Mouse (Mus musculus) kidney, embryonic 14.5 days (tissue): ENCODE measurements at regions not wholly inside any gene's neighbourhood (a gene's known extent, or its start where the extent isn't known, plus 50 kb on each side); places are given as distances from the start of the nearest gene placed in this dataset.

Experiments used
- ATAC-seq: fragments of 200-750 bp; cut with Nextera tagmentation; 2 replicates; pipeline ENCODE4 v1.8.0; 2017; ENCODE audit warnings: moderate number of reproducible peaks, mild to moderate bottlenecking, moderate TSS enrichment, moderate library complexity; ENCODE audit not compliant: low FRiP score, low TSS enrichment
- H3K27ac ChIP-seq: fragments of 300-500 bp; sonication (generic); 2 replicates; pipeline ENCODE4 v1.5.1; 2014; ENCODE audit warnings: low read depth, mild to moderate bottlenecking, low read length, moderate library complexity, mixed read lengths
- H3K27me3 ChIP-seq: fragments of 300-500 bp; sonication (generic); 2 replicates; pipeline ENCODE4 v1.6.1; 2014; ENCODE audit warnings: mild to moderate bottlenecking, low read length; ENCODE audit not compliant: control insufficient read depth, insufficient read depth
- H3K36me3 ChIP-seq: fragments of 300-500 bp; sonication (generic); 2 replicates; pipeline ENCODE4 v1.6.1; 2014; ENCODE audit warnings: low read length, mixed read lengths; ENCODE audit not compliant: control insufficient read depth, insufficient read depth
- H3K4me1 ChIP-seq: fragments of 300-500 bp; sonication (generic); 2 replicates; pipeline ENCODE4 v1.6.1; 2014; ENCODE audit warnings: low read length, mixed read lengths; ENCODE audit not compliant: control insufficient read depth, insufficient read depth
- H3K4me2 ChIP-seq: fragments of 300-500 bp; sonication (generic); replicated peaks from 2 replicates; pipeline ENCODE4 v1.6.1; 2014; ENCODE audit warnings: low read depth, mild to moderate bottlenecking, low read length
- H3K4me3 ChIP-seq: fragments of 300-500 bp; sonication (generic); 2 replicates; pipeline ENCODE4 v1.5.1; 2014; ENCODE audit warnings: mild to moderate bottlenecking, low read length
- H3K9ac ChIP-seq: fragments of 300-500 bp; sonication (generic); 2 replicates; pipeline ENCODE4 v1.6.1; 2014; ENCODE audit warnings: low read depth, mild to moderate bottlenecking, low read length, moderate library complexity
- H3K9me3 ChIP-seq: fragments of 300-500 bp; sonication (generic); 2 replicates; pipeline ENCODE4 v1.6.1; 2016; ENCODE audit warnings: low read length; ENCODE audit not compliant: control insufficient read depth
- whole genome bisulfite sequencing: fragments of 180-500 bp; shearing (Covaris S2); extraction: QIAGEN DNeasy Blood & Tissue Kit; methylation state at CpG from one replicate; pipeline ENCODE4 v1.1.7; 2014; 5-methylcytosine and 5-hydroxymethylcytosine counted together

- H3K27ac ChIP-seq = no peak overlapping the region
- no peaks in the 10 kb centered on the region for H3K9me3 ChIP-seq
- H3K36me3 ChIP-seq = no peaks in the 10 kb centered on the region
- no peak overlapping the region for H3K4me3 ChIP-seq
- H3K27me3 ChIP-seq = no peaks in the 10 kb centered on the region
- H3K4me2 ChIP-seq = no peak overlapping the region
- no peak for ATAC-seq
- H3K4me1 ChIP-seq = no peaks in the 10 kb centered on the region
- H3K9ac ChIP-seq = no peak overlapping the region
Observed at GRCm38 (mm10) chr10:45957686-45958085, 380.1 kb downstream of the Hace1 start.

- no peak; the same call in 1 of the 2 replicates for ATAC-seq
- 39% methylated on average over 1 of the region's 1 CpGs for WGBS
- no peak overlapping the region for H3K4me3 ChIP-seq
Observed at GRCm38 (mm10) chr10:45972240-45972639, 394.6 kb downstream of the Hace1 start.

GRCm38 (mm10) chr10:45982731-45983274 lies 405.2 kb downstream of the Hace1 start:
- ATAC-seq = no peak
- no peaks in the 10 kb centered on the region for H3K9me3 ChIP-seq
- no peak overlapping the region for H3K4me2 ChIP-seq
- H3K36me3 ChIP-seq = no peaks in the 10 kb centered on the region
- no peak overlapping the region for H3K9ac ChIP-seq
- no peaks in the 10 kb centered on the region for H3K27me3 ChIP-seq
- 59% methylated on average over 4 of the region's 4 CpGs for WGBS
- no peak overlapping the region for H3K4me3 ChIP-seq
- no peak overlapping the region for H3K27ac ChIP-seq
- no peaks in the 10 kb centered on the region for H3K4me1 ChIP-seq

More at GRCm38 (mm10) chr10:45972240-45972639, 394.6 kb downstream of the Hace1 start:
- Histone ChIP-seq H3K4me1 (no peaks in the 10 kb centered on the region), H3K4me2 (no peak overlapping the region), H3K9me3 (no peaks in the 10 kb centered on the region), H3K27me3 (no peaks in the 10 kb centered on the region), H3K9ac (no peak overlapping the region), H3K27ac (no peak overlapping the region), H3K36me3 (no peaks in the 10 kb centered on the region)

DNA sequence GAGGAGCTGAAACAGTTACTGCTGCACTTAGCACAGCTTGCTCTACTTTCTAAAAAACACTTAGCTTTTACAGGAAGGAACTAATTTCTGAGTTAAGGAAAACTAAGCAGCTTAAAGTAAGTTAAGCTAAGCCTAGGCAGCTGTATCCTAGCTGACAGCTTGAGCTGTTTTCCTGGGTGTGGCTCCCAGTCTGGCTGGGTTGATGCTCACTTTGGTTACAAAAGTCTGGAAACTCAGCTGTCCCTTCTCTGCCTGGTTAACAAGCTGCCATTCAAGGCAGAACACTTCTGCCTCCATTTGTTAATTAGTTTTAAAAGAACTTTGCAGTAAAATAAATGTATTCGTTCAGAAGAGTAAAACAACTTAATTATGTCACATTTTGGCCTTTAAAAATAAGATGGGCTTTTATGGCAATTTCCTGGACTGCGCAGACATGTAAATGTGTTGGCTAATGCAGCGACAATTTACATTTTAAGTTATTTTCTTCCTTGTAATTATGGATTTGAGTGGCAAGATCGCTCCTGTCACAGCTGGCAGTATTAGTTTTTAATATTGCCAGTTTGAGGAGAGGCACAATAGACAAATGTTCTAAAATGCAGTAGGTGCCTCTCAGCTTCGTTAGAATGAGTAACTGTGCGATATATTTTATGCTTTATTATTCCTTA lies 406.2 kb downstream of the Hace1 start:
- no peak overlapping the region for H3K27ac ChIP-seq
- no peaks in the 10 kb centered on the region for H3K4me1 ChIP-seq
- no peak overlapping the region for H3K4me3 ChIP-seq
- H3K36me3 ChIP-seq = no peaks in the 10 kb centered on the region
- H3K9ac ChIP-seq = no peak overlapping the region
- no peaks in the 10 kb centered on the region for H3K9me3 ChIP-seq
- no peak for ATAC-seq
- 89% methylated on average over 6 of the region's 6 CpGs for WGBS
- no peak overlapping the region for H3K4me2 ChIP-seq
- H3K27me3 ChIP-seq = no peaks in the 10 kb centered on the region

DNA sequence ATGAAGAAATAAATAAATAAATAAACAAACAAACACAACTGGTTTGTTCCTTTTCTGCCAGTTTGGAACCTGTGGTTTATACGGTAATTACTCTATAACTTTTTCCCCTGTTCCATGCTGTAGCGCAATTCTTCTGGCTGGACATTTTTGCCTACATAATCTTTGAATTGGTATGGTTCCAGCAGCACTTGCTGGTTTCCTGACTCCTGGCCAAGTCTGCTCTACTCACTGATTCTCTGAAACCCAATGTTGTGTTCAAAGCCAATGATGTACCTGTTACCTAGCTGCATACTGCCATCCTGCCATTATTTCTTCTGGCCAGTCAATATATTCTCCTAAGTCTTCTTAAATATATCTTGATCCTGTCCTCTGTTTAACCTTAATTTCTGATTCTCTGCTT lies 408.7 kb downstream of the Hace1 start:
- no peak overlapping the region for H3K4me3 ChIP-seq
- H3K36me3 ChIP-seq = no peaks in the 10 kb centered on the region
- no peaks in the 10 kb centered on the region for H3K9me3 ChIP-seq
- H3K27ac ChIP-seq = no peak overlapping the region
- ATAC-seq = no peak
- no peak overlapping the region for H3K4me2 ChIP-seq
- 96% methylated on average over 2 of the region's 2 CpGs for WGBS
- no peaks in the 10 kb centered on the region for H3K27me3 ChIP-seq
- no peaks in the 10 kb centered on the region for H3K4me1 ChIP-seq
- no peak overlapping the region for H3K9ac ChIP-seq

- Histone ChIP-seq H3K4me2 (no peak overlapping the region), H3K4me1 (no peaks in the 10 kb centered on the region), H3K36me3 (no peaks in the 10 kb centered on the region), H3K27me3 (no peaks in the 10 kb centered on the region), H3K9me3 (no peaks in the 10 kb centered on the region), H3K4me3 (no peak overlapping the region), H3K9ac (no peak overlapping the region), H3K27ac (no peak overlapping the region)
- no peak for ATAC-seq
- WGBS = 63% methylated on average over 2 of the region's 2 CpGs
Observed at GRCm38 (mm10) chr10:46006319-46006718, 428.7 kb downstream of the Hace1 start.

DNA sequence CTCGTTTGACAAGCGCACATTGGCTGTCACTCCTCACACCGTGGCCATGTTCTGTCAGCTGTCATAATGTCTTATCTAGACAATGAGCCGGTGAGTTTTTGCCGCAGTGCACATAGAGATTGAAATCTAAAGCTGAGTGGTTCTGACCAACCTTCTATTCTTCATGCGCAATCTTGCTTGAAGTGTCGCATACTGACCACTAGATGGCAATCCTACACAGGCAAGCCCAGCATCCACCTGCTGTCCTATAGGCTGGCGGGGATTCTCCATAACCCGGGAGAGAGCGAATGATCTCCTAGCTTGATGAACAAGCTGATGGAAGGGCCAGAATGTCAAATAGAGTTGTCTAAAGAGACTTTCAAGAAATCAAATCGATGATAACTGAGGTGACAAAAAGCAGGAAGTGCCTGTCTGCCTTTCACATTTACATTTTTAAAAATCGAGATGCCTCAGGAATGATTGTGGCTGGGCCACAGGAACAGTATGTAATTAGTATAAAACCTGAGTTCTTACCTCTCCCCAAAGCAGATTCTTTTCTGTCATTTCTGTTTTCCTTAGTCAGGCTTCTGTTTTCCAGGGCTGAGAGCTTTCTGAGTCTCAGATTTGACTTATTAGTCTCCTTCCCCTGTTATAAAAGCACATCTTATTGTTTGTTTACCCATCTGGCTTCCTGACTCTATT lies 434.4 kb downstream of the Hace1 start:
- Histone ChIP-seq H3K4me3 (no peak overlapping the region), H3K36me3 (no peaks in the 10 kb centered on the region), H3K4me2 (no peak overlapping the region), H3K9ac (no peak overlapping the region), H3K9me3 (no peaks in the 10 kb centered on the region), H3K27me3 (no peaks in the 10 kb centered on the region), H3K27ac (no peak overlapping the region), H3K4me1 (no peaks in the 10 kb centered on the region)
- peak; percentile 85 for ATAC-seq
- 29% methylated on average over 12 of the region's 12 CpGs for WGBS

- Histone ChIP-seq H3K9ac (no peak overlapping the region), H3K27ac (no peak overlapping the region), H3K4me2 (no peak overlapping the region), H3K36me3 (no peaks in the 10 kb centered on the region), H3K9me3 (no peaks in the 10 kb centered on the region), H3K4me3 (no peak overlapping the region), H3K27me3 (no peaks in the 10 kb centered on the region), H3K4me1 (no peaks in the 10 kb centered on the region)
- 66% methylated on average over 6 of the region's 6 CpGs for WGBS
- no peak for ATAC-seq
Observed at GRCm38 (mm10) chr10:46012599-46012998, 435.0 kb downstream of the Hace1 start.

DNA sequence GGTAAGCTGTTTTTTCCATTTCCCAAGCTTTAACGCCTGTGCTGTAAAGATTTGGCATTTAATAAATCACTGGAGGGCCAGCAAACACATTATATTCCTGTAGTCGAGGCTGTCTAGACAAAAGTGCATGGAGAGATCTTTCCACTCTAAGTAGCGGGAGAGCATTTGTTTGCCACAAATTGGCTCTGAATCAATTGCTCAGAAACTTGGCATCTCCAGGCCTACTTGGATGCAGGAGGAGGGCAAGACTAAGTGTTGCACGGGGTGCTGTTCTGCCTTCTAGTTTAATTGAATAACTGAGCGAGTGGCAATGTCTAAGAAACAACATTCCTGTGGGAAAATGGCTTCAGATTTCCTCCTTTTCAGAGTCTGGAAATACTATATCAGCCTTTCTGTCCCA lies 438.7 kb downstream of the Hace1 start:
- no peaks in the 10 kb centered on the region for H3K4me1 ChIP-seq
- H3K36me3 ChIP-seq = no peaks in the 10 kb centered on the region
- no peak overlapping the region for H3K9ac ChIP-seq
- H3K27ac ChIP-seq = no peak overlapping the region
- WGBS = 63% methylated on average over 5 of the region's 5 CpGs
- no peak overlapping the region for H3K4me2 ChIP-seq
- no peaks in the 10 kb centered on the region for H3K27me3 ChIP-seq
- ATAC-seq = no peak
- no peak overlapping the region for H3K4me3 ChIP-seq
- H3K9me3 ChIP-seq = no peaks in the 10 kb centered on the region
